Mouse (Mus musculus) forebrain, postnatal 0 days (tissue): ENCODE results near the gene Gpank1. TPM values are rescaled to one million over a fixed set of nuclear protein-coding genes. Genes with fewer than 3 reads are reported as not detected.

Experiments used
- ATAC-seq: fragments of 200-750 bp; cut with Nextera tagmentation; 2 replicates; pipeline ENCODE4 v1.8.0; 2017; ENCODE audit warnings: mild to moderate bottlenecking, moderate library complexity
- DNase-seq: peaks from one replicate; pipeline ENCODE4 v3.0.0-alpha.2; 2015
- H3K27ac ChIP-seq: fragments of 300-500 bp; sonication (generic); 2 replicates; pipeline ENCODE4 v1.5.1; 2014; ENCODE audit warnings: low read depth, mild to moderate bottlenecking, antibody characterized with exemption, low read length, moderate library complexity, mixed read lengths
- H3K27me3 ChIP-seq: fragments of 300-500 bp; sonication (generic); 2 replicates; pipeline ENCODE4 v1.6.1; 2014; ENCODE audit warnings: mild to moderate bottlenecking, low read length, mixed read lengths; ENCODE audit not compliant: insufficient read depth
- H3K36me3 ChIP-seq: fragments of 300-500 bp; sonication (generic); 2 replicates; pipeline ENCODE4 v1.6.1; 2014; ENCODE audit warnings: mild to moderate bottlenecking, moderate library complexity; ENCODE audit not compliant: insufficient read depth
- H3K4me1 ChIP-seq: fragments of 300-500 bp; sonication (generic); 2 replicates; pipeline ENCODE4 v1.6.1; 2014; ENCODE audit warnings: antibody characterized with exemption; ENCODE audit not compliant: insufficient read depth
- H3K4me2 ChIP-seq: fragments of 300-500 bp; sonication (generic); 2 replicates; pipeline ENCODE4 v1.6.1; 2014; ENCODE audit warnings: low read depth, mild to moderate bottlenecking, moderate library complexity
- H3K4me3 ChIP-seq: fragments of 300-500 bp; sonication (generic); 2 replicates; pipeline ENCODE4 v1.5.1; 2014; ENCODE audit warnings: low read depth, low read length, mixed read lengths
- H3K9ac ChIP-seq: fragments of 300-500 bp; sonication (generic); 2 replicates; pipeline ENCODE4 v1.6.1; 2014; ENCODE audit warnings: mild to moderate bottlenecking
- H3K9me3 ChIP-seq: fragments of 300-500 bp; sonication (generic); 2 replicates; pipeline ENCODE4 v1.6.1; 2016; ENCODE audit warnings: low read length
- CTCF ChIP-seq: sonication (generic); IDR thresholded peaks from 2 replicates; pipeline ENCODE4 v1.5.1; 2016; ENCODE audit warnings: antibody characterized with exemption, control low read depth, low read depth
- WGBS: fragments of 180-500 bp; shearing (Covaris S2); extraction: QIAGEN DNeasy Blood & Tissue Kit; methylation state at CpG from one replicate; pipeline ENCODE4 v1.1.7; 2014; 5-methylcytosine and 5-hydroxymethylcytosine counted together
- polyA plus RNA-seq: library from polyadenylated mRNA; unstranded; fragments of >200 nt; fragmentation: Nextera tagmentation; extraction: Ambion mirVana; gene quantifications from 2 replicates; pipeline ENCODE4 v1.2.1, GENCODE M21; 2015
- total RNA-seq: library from RNA; depleted of rRNA; stranded (reverse); fragments of >200 nt; gene quantifications from 2 replicates; pipeline ENCODE4 v1.2.3, GENCODE M21; 2014; rRNA removed

Gpank1 gene
- total RNA-seq (16.9 and 20.5 TPM in 2 replicates), polyA plus RNA-seq (19.7 and 20.8 TPM in 2 replicates)

GRCm38 (mm10) chr17:35121143-35121799 is at the start of gene Gpank1:
Gene Gpank1 (plus strand): TSS chr17:35121455.
- Histone ChIP-seq H3K36me3 (peaks cover 35% of the 10 kb centered on the region), H3K9me3 (no peaks in the 10 kb centered on the region), H3K27me3 (no peaks in the 10 kb centered on the region), H3K4me2 (peak within 1 kb of the TSS; percentile 91), H3K4me1 (peaks cover 3% of the 10 kb centered on the region), H3K4me3 (peak within 1 kb of the TSS; percentile 74), H3K27ac (peak within 1 kb of the TSS; percentile 94), H3K9ac (peak within 1 kb of the TSS; percentile 77)
- peak; percentile 99 for DNase-seq
- ATAC-seq, result peak; percentile 95
- peak; percentile 7; the same call in 1 of the 2 replicates for TF ChIP-seq CTCF
- under 1% methylated on average over 50 of the region's 50 CpGs for WGBS

DNA sequence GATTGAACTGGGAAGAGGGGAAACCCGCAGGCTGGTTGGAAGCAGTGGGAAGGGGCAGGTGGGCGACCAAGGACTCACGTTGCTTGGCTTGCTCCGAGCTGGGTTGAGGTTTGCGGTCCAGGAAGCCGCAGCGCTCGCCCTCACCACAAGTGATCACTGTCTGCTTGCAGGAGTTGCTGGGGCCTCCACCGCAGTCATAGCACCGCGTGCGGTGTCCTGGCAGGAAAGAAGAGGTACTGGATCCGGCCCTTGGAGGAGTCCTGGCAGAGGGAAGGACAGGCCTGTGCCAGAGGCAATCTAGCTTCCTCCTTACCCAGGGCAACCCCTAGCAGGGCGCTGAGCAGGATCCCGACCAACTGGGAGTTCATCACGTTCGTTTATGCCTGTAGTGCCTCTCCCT is 47.2 kb upstream of the Gpank1 start:
- DNase-seq (no peak), ATAC-seq (no peak)
- Histone ChIP-seq H3K4me1 (0 out of 2 replicates have a peak, but pooled peaks cover 5% of the 10 kb centered on the region), H3K27ac (no peak overlapping the region), H3K9ac (no peak overlapping the region), H3K4me3 (no peak overlapping the region), H3K4me2 (no peak overlapping the region), H3K9me3 (no peaks in the 10 kb centered on the region), H3K27me3 (no peaks in the 10 kb centered on the region), H3K36me3 (no peaks in the 10 kb centered on the region)
- no peak for TF ChIP-seq CTCF
- WGBS, result 48% methylated on average over 14 of the region's 17 CpGs

DNA sequence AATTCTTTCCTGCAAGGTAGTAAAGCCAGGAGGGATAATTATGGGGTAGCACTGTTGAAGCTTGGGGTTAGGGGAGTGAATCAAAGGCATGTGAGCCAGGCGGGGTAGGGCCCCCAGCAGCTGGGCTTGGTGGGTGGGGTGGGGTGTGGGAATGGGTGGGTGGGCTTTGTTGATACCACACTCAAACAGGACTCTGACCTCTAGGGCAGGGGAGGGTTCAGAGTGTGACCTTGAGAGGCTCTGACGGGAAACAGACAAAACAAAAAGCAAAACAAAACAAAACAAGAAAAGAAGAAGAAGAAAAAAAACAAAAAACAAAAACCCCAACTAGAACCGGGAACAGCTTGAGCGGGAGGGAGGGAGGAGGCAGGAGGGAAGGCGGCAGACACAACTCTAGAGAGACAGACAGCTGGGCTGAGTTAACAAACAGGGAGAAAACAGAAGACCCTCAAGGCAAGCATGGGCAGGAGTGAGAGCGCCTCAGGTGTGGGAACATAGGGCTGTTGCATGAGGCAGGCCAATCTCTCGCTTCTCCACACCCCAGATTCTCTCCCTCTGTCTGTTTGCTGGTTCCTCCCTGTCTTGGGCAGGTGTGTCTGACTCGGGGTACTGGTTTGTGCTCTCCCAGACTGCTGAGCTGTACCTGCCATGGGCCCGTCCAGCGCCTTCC is 44.6 kb upstream of the Gpank1 start, which contains the start of gene Ly6g6e:
TSS of gene Ly6g6e (plus strand) at position 396 of the 670 bp plus-strand sequence.
- DNase-seq (peak; percentile 53), ATAC-seq (peak; percentile 53)
- WGBS, result 29% methylated on average over 10 of the region's 10 CpGs
- peak within 1 kb of the TSS; percentile 40; the same call in 1 of the 2 replicates for H3K9ac ChIP-seq
- H3K4me2 ChIP-seq, result peak within 1 kb of the TSS; percentile 41
- no peaks in the 10 kb centered on the region for H3K27me3 ChIP-seq
- TF ChIP-seq CTCF, result no peak
- H3K4me1 ChIP-seq, result 0 out of 2 replicates have a peak, but pooled peaks cover 5% of the 10 kb centered on the region
- H3K9me3 ChIP-seq, result no peaks in the 10 kb centered on the region
- no peak within 1 kb of the TSS; the same call in 1 of the 2 replicates for H3K4me3 ChIP-seq
- H3K36me3 ChIP-seq, result no peaks in the 10 kb centered on the region
- H3K27ac ChIP-seq, result peak within 1 kb of the TSS; percentile 57; the same call in 1 of the 2 replicates

DNA sequence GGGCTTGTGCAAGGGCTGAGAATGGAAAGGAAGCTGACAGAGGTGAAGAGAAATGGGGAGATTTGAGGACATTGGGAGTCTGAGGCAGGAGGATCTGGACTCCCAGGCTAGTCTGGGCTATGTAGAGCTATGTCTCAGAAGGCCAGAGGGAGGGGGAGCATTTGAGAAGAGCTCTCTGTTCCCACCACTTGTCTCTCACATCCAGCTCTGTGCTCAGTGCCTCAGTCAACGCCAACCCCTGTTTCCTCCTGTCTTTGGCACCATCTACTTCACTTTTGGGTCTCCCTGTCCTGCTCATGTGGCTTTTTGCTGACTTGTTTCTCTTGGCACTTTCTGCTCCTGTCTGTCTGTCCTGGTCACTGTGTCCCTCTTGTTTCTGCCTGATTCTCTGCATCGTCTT is 44.0 kb upstream of the Gpank1 start:
- Histone ChIP-seq H3K9ac (0 out of 2 replicates have a peak overlapping the region, but pooled peaks have one; percentile 40), H3K27me3 (no peaks in the 10 kb centered on the region), H3K36me3 (no peaks in the 10 kb centered on the region), H3K4me1 (0 out of 2 replicates have a peak, but pooled peaks cover 5% of the 10 kb centered on the region), H3K27ac (0 out of 2 replicates have a peak overlapping the region, but pooled peaks have one; percentile 57), H3K4me3 (no peak overlapping the region), H3K4me2 (peak overlapping the region; percentile 41), H3K9me3 (no peaks in the 10 kb centered on the region)
- 27% methylated on average over 2 of the region's 2 CpGs for WGBS
- no peak for DNase-seq
- TF ChIP-seq CTCF, result no peak
- peak; percentile 51 for ATAC-seq

DNA sequence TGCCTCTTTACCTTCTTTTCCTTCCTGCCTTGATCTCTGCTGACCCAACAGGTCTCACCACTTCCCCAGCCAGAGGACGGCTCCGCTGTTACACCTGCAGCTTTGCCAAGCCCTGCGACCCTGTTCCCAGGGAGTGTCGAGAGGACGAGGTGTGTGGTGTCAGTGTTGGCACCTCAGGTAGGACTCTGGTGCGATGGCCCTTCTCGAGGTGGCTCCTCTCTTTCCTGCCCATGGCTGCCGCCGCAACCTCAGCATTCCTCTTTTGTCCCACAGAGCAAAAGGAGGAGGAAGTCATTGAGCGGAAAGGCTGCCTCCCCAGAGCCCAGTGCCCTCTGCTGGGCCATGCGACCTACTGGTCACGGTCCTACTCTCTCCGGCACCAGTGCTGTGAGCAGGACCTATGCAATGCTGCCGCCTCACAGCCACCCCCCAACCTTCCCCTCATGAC is 43.4 kb upstream of the Gpank1 start, which contains the start of gene Ly6g6d:
TSS of gene Ly6g6d (minus strand) at position 280 of the 448 bp plus-strand sequence.
- DNase-seq, result no peak
- Histone ChIP-seq H3K36me3 (no peaks in the 10 kb centered on the region), H3K4me1 (0 out of 2 replicates have a peak, but pooled peaks cover 5% of the 10 kb centered on the region), H3K4me3 (no peak within 1 kb of the TSS; the same call in 1 of the 2 replicates), H3K9ac (peak within 1 kb of the TSS; percentile 40; the same call in 1 of the 2 replicates), H3K27ac (peak within 1 kb of the TSS; percentile 57; the same call in 1 of the 2 replicates), H3K4me2 (peak within 1 kb of the TSS; percentile 41), H3K9me3 (no peaks in the 10 kb centered on the region), H3K27me3 (no peaks in the 10 kb centered on the region)
- 16% methylated on average over 14 of the region's 14 CpGs for WGBS
- peak; percentile 26; the same call in 1 of the 2 replicates for ATAC-seq
- peak; percentile 52 for TF ChIP-seq CTCF

GRCm38 (mm10) chr17:35079778-35080177 is 41.5 kb upstream of the Gpank1 start:
- no peaks in the 10 kb centered on the region for H3K27me3 ChIP-seq
- 0 out of 2 replicates have a peak, but pooled peaks cover 5% of the 10 kb centered on the region for H3K4me1 ChIP-seq
- no peak overlapping the region for H3K27ac ChIP-seq
- TF ChIP-seq CTCF, result no peak
- H3K9me3 ChIP-seq, result no peaks in the 10 kb centered on the region
- DNase-seq, result no peak
- no peak overlapping the region for H3K9ac ChIP-seq
- no peaks in the 10 kb centered on the region for H3K36me3 ChIP-seq
- no peak overlapping the region for H3K4me2 ChIP-seq
- H3K4me3 ChIP-seq, result no peak overlapping the region
- 73% methylated on average over 9 of the region's 9 CpGs for WGBS
- no peak for ATAC-seq
